Mouse (Mus musculus) lung, postnatal 0 days (tissue): ENCODE data around the gene Wdr66.

Source experiments
- CTCF ChIP-seq: IDR thresholded peaks from 2 replicates; pipeline ENCODE4 v1.5.1; 2016; ENCODE audit warnings: antibody characterized with exemption, mild to moderate bottlenecking
- EP300 ChIP-seq: IDR thresholded peaks from 2 replicates; pipeline ENCODE4 v1.6.1; 2016; ENCODE audit warnings: antibody characterized with exemption, mild to moderate bottlenecking, control low read depth

DNA sequence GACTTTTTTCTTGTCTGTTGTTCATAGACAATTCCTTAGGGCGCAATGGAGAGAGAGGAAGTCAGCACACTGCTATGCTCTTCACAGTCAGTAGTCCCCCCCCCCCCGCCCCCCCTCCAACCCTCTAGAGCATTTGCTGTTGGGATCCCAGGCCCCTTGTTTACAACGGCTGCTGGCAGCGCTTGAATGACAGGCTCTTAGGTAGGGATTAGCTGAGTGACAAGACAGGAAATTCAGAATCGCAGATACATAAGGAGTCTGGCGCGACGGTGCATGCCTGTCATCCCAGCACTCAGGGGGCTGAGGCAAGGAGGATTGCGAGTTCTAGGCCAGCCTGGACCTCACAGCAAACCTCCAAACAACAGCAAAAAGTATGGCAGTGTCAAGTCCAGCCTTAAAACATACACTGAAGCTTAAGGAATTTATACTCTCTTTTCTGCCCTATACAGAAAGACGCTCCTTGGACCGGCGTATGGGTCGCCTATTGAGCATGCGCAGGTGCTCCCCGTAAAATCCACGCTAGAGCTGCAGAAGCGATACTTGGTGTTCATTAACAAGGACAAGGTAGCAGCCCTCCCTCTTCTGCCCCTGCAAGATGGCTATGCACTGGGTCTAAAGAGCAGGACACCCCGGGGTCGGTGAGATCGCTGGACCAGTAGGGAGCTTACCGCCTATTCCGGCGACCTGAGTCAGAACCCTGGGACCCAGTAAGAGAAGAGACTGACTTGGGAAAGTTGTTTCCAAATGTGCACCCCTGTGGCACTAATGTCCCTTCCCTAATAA lies 45.3 kb downstream of the Wdr66 start:
- TF ChIP-seq CTCF, result no peak
- no peak for TF ChIP-seq EP300
